8 mouse cellular contexts compared by ENCODE assay signal in the genomic region with DNA sequence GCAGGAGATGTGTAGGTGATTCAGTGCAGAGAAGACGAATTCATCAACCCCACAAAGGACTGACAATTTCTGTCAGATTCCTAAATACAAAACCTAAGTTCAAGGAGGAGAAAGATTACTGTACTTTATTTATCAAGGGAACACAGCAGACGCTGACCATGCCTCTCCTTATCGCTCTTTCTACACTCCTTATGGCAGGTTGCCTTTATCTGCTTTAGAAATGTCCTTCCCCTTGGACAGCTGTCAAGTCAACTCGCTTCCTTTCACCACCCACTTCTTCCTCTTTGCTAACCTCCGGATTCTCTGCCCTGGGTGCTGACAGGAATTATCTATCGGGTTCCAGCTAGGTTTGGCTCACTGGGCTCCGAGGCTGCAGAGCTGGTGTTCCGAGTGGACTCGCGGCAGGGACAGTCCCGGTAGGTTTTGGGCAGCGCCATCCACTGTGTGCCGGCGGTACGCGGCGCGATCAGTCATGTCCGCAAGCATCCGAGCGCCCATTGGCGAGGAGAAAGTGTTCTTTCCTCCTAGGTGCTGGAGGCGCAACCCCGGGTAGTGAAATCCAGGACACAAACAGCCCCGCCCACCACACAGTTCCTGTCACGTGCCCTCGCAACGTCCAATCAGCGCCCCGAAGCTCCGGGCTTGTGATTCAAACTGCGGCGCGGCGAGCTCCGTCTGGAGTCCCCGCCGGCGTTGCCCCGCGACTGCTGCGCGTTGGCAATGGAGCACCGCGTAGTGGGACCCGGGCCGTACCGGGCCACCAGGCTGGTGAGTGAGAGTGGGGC. TPM values are rescaled to one million over a fixed set of nuclear protein-coding genes. Genes with fewer than 3 reads are reported as not detected.
DNase-seq lines count a peak whose midpoint lies in the region; ATAC-seq and TF ChIP-seq lines count a peak whose summit lies in the region.

Gene Depdc1b, plus strand, starts transcription at position 631 of the 785 bp plus-strand sequence.

- H3K27me3 ChIP-seq in G1E (ENCODE audit: insufficient read depth, low read length): peaks cover 5% of the 10 kb centered on the region; the same call in 1 of the 2 replicates
- no peaks in the 10 kb centered on the region for H3K27me3 ChIP-seq in forebrain, postnatal 0 days (ENCODE audit: insufficient read depth, low read length)
- no peaks in the 10 kb centered on the region for H3K27me3 ChIP-seq in lung, embryonic 16.5 days (ENCODE audit: control insufficient read depth, insufficient read depth, low read depth, low read length)

- peak within 1 kb of the TSS; percentile 98 for H3K4me2 ChIP-seq in forebrain, postnatal 0 days (ENCODE audit: low read depth)
- peak within 1 kb of the TSS; percentile 95 for H3K4me2 ChIP-seq in lung, embryonic 16.5 days (ENCODE audit: low read depth, low read length)

- 1% methylated on average over 48 of the region's 48 CpGs for WGBS in forebrain, postnatal 0 days
- under 1% methylated on average over 48 of the region's 48 CpGs for WGBS in lung, embryonic 16.5 days

- ATAC-seq in G1E (ENCODE audit: extremely low read depth, insufficient number of reproducible peaks, low FRiP score, poor library complexity, severe bottlenecking): peak; percentile 85
- ATAC-seq in forebrain, postnatal 0 days: peak; percentile 99
- ATAC-seq in hematopoietic stem cell, adult 5-6 weeks (replicated peaks in 1 of 2; ENCODE audit: insufficient read depth in 1 of 2, low FRiP score in 2 of 2, low TSS enrichment in 1 of 2, low read depth in 1 of 2, poor library complexity in 2 of 2, severe bottlenecking in 2 of 2): peak; percentile 93 to 95
- peak; percentile 99 for ATAC-seq in lung, embryonic 16.5 days (ENCODE audit: low read depth)

- DNase-seq in G1E (ENCODE audit: low spot score): peak; percentile 93
- DNase-seq in cerebellum, adult 18-20 months: peak; percentile 92 to 96
- peak; percentile 92 for DNase-seq in forebrain, postnatal 0 days
- DNase-seq in layer of hippocampus, adult 9-10 months (ENCODE audit: low spot score): peak; percentile 90
- DNase-seq in ovary, postnatal 10 days (ENCODE audit: low spot score): peak; percentile 85
- DNase-seq in thymus, postnatal 10 days (ENCODE audit: low spot score in 2 of 2): peak; percentile 94 to 96

- no peak within 1 kb of the TSS for H3K27ac ChIP-seq in forebrain, postnatal 0 days (ENCODE audit: low read depth, low read length)
- peak within 1 kb of the TSS; percentile 85 for H3K27ac ChIP-seq in lung, embryonic 16.5 days (ENCODE audit: low read length)

- peak within 1 kb of the TSS; percentile 97 for H3K4me3 ChIP-seq in G1E (ENCODE audit: low read depth, low read length)
- H3K4me3 ChIP-seq in forebrain, postnatal 0 days (ENCODE audit: low read depth, low read length): peak within 1 kb of the TSS; percentile 63
- peak within 1 kb of the TSS; percentile 85 for H3K4me3 ChIP-seq in lung, embryonic 16.5 days (ENCODE audit: low read length)

- peak within 1 kb of the TSS; percentile 56 for H3K9ac ChIP-seq in forebrain, postnatal 0 days
- peak within 1 kb of the TSS; percentile 83 for H3K9ac ChIP-seq in lung, embryonic 16.5 days (ENCODE audit: low read length)

- peaks cover 25% of the 10 kb centered on the region for H3K4me1 ChIP-seq in G1E (ENCODE audit: insufficient read depth, low read depth, low read length)
- H3K4me1 ChIP-seq in forebrain, postnatal 0 days (ENCODE audit: insufficient read depth): 0 out of 2 replicates have a peak, but pooled peaks cover 4% of the 10 kb centered on the region
- peaks cover 16% of the 10 kb centered on the region for H3K4me1 ChIP-seq in lung, embryonic 16.5 days (replicated peaks; ENCODE audit: control insufficient read depth, insufficient read depth, low read length)

- TF ChIP-seq CTCF in G1E (IDR thresholded peaks at IDR 0.05; ENCODE audit: low read depth, low read length): no peak
- peak; percentile 35; the same call in 1 of the 2 replicates for TF ChIP-seq CTCF in forebrain, postnatal 0 days (IDR thresholded peaks at IDR 0.05; ENCODE audit: low read depth)

- H3K36me3 ChIP-seq in G1E (replicated peaks): peaks cover 16% of the 10 kb centered on the region
- no peaks in the 10 kb centered on the region for H3K36me3 ChIP-seq in forebrain, postnatal 0 days (ENCODE audit: insufficient read depth)
- H3K36me3 ChIP-seq in lung, embryonic 16.5 days (ENCODE audit: control insufficient read depth, insufficient read depth, low read length): no peaks in the 10 kb centered on the region

- no peaks in the 10 kb centered on the region for H3K9me3 ChIP-seq in G1E (replicated peaks)
- no peaks in the 10 kb centered on the region for H3K9me3 ChIP-seq in forebrain, postnatal 0 days (ENCODE audit: low read length)
- no peaks in the 10 kb centered on the region for H3K9me3 ChIP-seq in lung, embryonic 16.5 days (ENCODE audit: control insufficient read depth, low read length)

RNA-seq across cellular contexts. Expression of gene Depdc1b, which starts in this region (rescaled TPM):
- total RNA-seq in G1E (2014; fragmentation: Nextera tagmentation): 46.1 and 61.3 TPM in 2 replicates
- total RNA-seq in G1E (2017): 36.8 and 50.5 TPM in 2 replicates
- polyA plus RNA-seq in G1E (2012): 3.5 and 4.7 TPM in 2 replicates
- 1.8 and 3.1 TPM in 2 replicates for total RNA-seq in forebrain, postnatal 0 days (2014; rRNA removed)
- polyA plus RNA-seq in forebrain, postnatal 0 days (2015; fragmentation: Nextera tagmentation; extraction: Ambion mirVana): 0.50 and 0.51 TPM in 2 replicates
- 16.1 and 19.9 TPM in 2 replicates for total RNA-seq in hematopoietic stem cell, adult 5-6 weeks (2017)
- polyA plus RNA-seq in lung, embryonic 16.5 days (2015; fragmentation: Nextera tagmentation; extraction: Ambion mirVana): 13.3 and 14.3 TPM in 2 replicates
